Mouse (Mus musculus) neutrophil, adult 5-6 weeks (primary cell): Measurements from ENCODE around the gene Cyp2c40. TPM values are rescaled to one million over a fixed set of nuclear protein-coding genes. Genes with fewer than 3 reads are reported as not detected.
"Not testable (repeated sequence)": the region's sequence is repeated elsewhere in the genome, so short reads cannot be mapped to it uniquely, and the experiment has no call there.

Experiments used
- ATAC-seq: fragments of 151-379, 151-347 bp; 2 replicates; pipeline ENCODE4 v1.8.0; 2017; ENCODE audit warnings: mild to moderate bottlenecking, moderate TSS enrichment; ENCODE audit not compliant: insufficient number of reproducible peaks, poor library complexity, low FRiP score, severe bottlenecking; ENCODE audit errors: extremely low read depth
- total RNA-seq: library from RNA; stranded (forward); fragments of 200-1000 nt; gene quantifications from 2 replicates; pipeline ENCODE4 v1.2.3, GENCODE M21; 2017

Cyp2c40 gene
- total RNA-seq = not detected in 2 replicates

GRCm38 (mm10) chr19:39812714-39813113 is at the start of gene Cyp2c40:
Cyp2c40 (minus strand) TSS chr19:39812814.
- ATAC-seq = not testable (repeated sequence)

- not testable (repeated sequence) for ATAC-seq
Observed at GRCm38 (mm10) chr19:39820931-39821330, 8.3 kb upstream of the Cyp2c40 start.

DNA sequence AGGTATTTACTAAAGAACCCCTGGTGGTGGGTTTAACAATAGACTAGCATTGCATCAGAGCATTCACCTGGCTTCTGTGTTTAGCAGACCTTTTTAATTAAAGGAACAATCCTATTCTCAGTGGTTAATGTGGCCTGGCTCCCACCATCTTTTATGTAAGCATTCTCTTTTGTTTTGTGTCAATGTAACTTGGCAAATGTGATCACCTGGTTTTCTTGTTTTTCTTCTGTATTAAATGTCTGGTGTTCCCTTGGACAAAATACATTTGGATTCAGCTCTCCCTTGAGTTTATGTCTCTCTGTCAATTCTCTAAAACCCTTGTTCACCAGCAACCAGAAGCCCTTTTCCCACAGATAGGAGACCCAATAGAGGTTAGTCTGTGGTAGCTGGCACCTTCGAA is 3.8 kb upstream of the Cyp2c40 start:
- not testable (repeated sequence) for ATAC-seq

DNA sequence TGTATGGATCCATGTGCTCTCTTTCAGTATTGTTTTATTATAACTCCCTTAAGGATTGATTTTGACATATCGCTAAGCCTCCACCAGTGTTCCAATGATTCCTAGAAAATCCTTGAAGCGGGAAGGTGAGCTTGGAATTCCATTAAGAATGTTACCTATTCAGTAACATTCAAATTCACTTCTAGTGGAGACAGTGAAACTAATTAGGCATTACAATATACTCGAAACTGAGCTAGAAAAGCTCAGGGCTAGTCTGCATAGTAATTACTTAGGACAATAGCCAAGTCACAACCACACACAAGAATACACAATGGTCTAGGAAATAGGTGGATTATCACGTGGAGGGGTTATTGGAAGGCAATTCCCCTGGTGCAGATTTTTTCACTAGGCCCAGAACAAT is 3.4 kb upstream of the Cyp2c40 start:
- not testable (repeated sequence) for ATAC-seq

- not testable (repeated sequence) for ATAC-seq
Observed at GRCm38 (mm10) chr19:39785458-39785857, 27.2 kb downstream of the Cyp2c40 start.

- no peak for ATAC-seq
Observed at GRCm38 (mm10) chr19:39745357-39745756, 67.3 kb downstream of the Cyp2c40 start.

GRCm38 (mm10) chr19:39744361-39744760 is 68.3 kb downstream of the Cyp2c40 start:
- not testable (repeated sequence) for ATAC-seq

DNA sequence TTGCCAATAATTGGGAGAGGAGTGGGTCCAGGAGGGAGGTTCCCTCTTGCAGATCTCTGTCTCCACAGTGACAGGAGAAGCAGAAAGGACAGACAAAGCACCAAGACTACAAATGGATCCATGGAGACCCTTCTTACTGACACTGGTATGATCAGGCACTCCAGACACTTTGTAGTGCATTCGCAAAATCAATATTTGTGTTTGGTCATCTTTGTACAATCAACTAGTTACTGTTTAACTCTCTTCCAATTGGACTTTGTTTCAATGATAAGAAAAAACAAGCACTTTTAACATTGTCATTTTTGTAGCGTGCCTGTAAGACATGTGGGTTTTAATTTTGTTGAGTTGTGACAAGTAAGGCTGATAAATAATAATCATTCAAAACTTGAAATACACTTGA is 71.7 kb downstream of the Cyp2c40 start, which contains the start of gene Cyp2c68:
TSS of gene Cyp2c68 (minus strand) at position 135 of the 400 bp plus-strand sequence.
- no peak for ATAC-seq

Other genes starting within 250 kb of the Cyp2c40 start
- gene Cyp2c67, start 163.8 kb downstream of the Cyp2c40 start, total RNA-seq = not detected in 2 replicates
- not detected in 2 replicates for gene Cyp2c68, start 71.8 kb downstream of the Cyp2c40 start, total RNA-seq
- not detected in 2 replicates for gene Cyp2c69, start 74.0 kb upstream of the Cyp2c40 start, total RNA-seq
- gene Cyp2c37, start 179.6 kb upstream of the Cyp2c40 start, total RNA-seq = not detected in 2 replicates